Mouse (Mus musculus) kidney, embryonic 16.5 days (tissue): ENCODE results near the gene Mapk8. TPM values are rescaled to one million over a fixed set of nuclear protein-coding genes. Genes with fewer than 3 reads are reported as not detected.

Experiments used
- ATAC-seq: fragments of 200-750 bp; cut with Nextera tagmentation; 2 replicates; pipeline ENCODE4 v1.8.0; 2017; ENCODE audit warnings: moderate TSS enrichment; ENCODE audit not compliant: low FRiP score, low TSS enrichment
- H3K27ac ChIP-seq: fragments of 300-500 bp; sonication (generic); 2 replicates; pipeline ENCODE4 v1.5.1; 2014; ENCODE audit warnings: low read length
- H3K27me3 ChIP-seq: fragments of 300-500 bp; sonication (generic); 2 replicates; pipeline ENCODE4 v1.6.1; 2014; ENCODE audit warnings: low read length, control low read depth, mixed read lengths; ENCODE audit not compliant: insufficient read depth
- H3K36me3 ChIP-seq: fragments of 300-500 bp; sonication (generic); 2 replicates; pipeline ENCODE4 v1.6.1; 2014; ENCODE audit warnings: low read length, control low read depth, mixed read lengths; ENCODE audit not compliant: insufficient read depth
- H3K4me1 ChIP-seq: fragments of 300-500 bp; sonication (generic); 2 replicates; pipeline ENCODE4 v1.6.1; 2014; ENCODE audit warnings: low read length, control low read depth, mixed read lengths; ENCODE audit not compliant: insufficient read depth
- H3K4me2 ChIP-seq: fragments of 300-500 bp; sonication (generic); replicated peaks from 2 replicates; pipeline ENCODE4 v1.6.1; 2014; ENCODE audit warnings: low read depth, low read length
- H3K4me3 ChIP-seq: fragments of 300-500 bp; sonication (generic); 2 replicates; pipeline ENCODE4 v1.5.1; 2014; ENCODE audit warnings: mild to moderate bottlenecking, low read length
- H3K9ac ChIP-seq: fragments of 300-500 bp; sonication (generic); replicated peaks from 2 replicates; pipeline ENCODE4 v1.6.1; 2014; ENCODE audit warnings: low read length
- H3K9me3 ChIP-seq: fragments of 300-500 bp; sonication (generic); 2 replicates; pipeline ENCODE4 v1.6.1; 2016; ENCODE audit warnings: low read length, control low read depth
- WGBS: fragments of 180-500 bp; shearing (Covaris S2); extraction: QIAGEN DNeasy Blood & Tissue Kit; methylation state at CpG from one replicate; pipeline ENCODE4 v1.1.7; 2014; 5-methylcytosine and 5-hydroxymethylcytosine counted together
- polyA plus RNA-seq: library from polyadenylated mRNA; unstranded; fragments of >200 nt; fragmentation: Nextera tagmentation; extraction: Ambion mirVana; gene quantifications from 2 replicates; pipeline ENCODE4 v1.2.1, GENCODE M21; 2015

The Mapk8 gene
- polyA plus RNA-seq, 1 experiment from 2014 or later, result 15.2 TPM

- no peak overlapping the region for H3K9ac ChIP-seq
- ATAC-seq, result no peak
- WGBS, result 55% methylated on average over 5 of the region's 5 CpGs
- no peaks in the 10 kb centered on the region for H3K27me3 ChIP-seq
- no peaks in the 10 kb centered on the region for H3K4me1 ChIP-seq
- no peaks in the 10 kb centered on the region for H3K9me3 ChIP-seq
- no peak overlapping the region for H3K4me3 ChIP-seq
- H3K36me3 ChIP-seq, result no peaks in the 10 kb centered on the region
- H3K4me2 ChIP-seq, result no peak overlapping the region
- no peak overlapping the region for H3K27ac ChIP-seq
These were observed 108.3 kb downstream of the Mapk8 start for GRCm38 (mm10) chr14:33338684-33339083.

GRCm38 (mm10) chr14:33335733-33336132, 111.2 kb downstream of the Mapk8 start:
- Histone ChIP-seq H3K9me3 (no peaks in the 10 kb centered on the region), H3K4me1 (no peaks in the 10 kb centered on the region), H3K36me3 (no peaks in the 10 kb centered on the region), H3K9ac (no peak overlapping the region), H3K4me3 (no peak overlapping the region), H3K27ac (no peak overlapping the region), H3K4me2 (no peak overlapping the region), H3K27me3 (no peaks in the 10 kb centered on the region)
- WGBS, result 64% methylated on average over 6 of the region's 6 CpGs
- ATAC-seq, result no peak

- Histone ChIP-seq H3K9me3 (no peaks in the 10 kb centered on the region), H3K36me3 (no peaks in the 10 kb centered on the region), H3K9ac (no peak overlapping the region), H3K4me1 (no peaks in the 10 kb centered on the region), H3K4me3 (no peak overlapping the region), H3K27ac (no peak overlapping the region), H3K4me2 (no peak overlapping the region), H3K27me3 (no peaks in the 10 kb centered on the region)
- ATAC-seq, result no peak
- 66% methylated on average over 4 of the region's 4 CpGs for WGBS
These were observed 112.6 kb downstream of the Mapk8 start for GRCm38 (mm10) chr14:33334402-33334801.

- no peaks in the 10 kb centered on the region for H3K4me1 ChIP-seq
- no peak for ATAC-seq
- WGBS, result 72% methylated on average over 4 of the region's 4 CpGs
- no peak overlapping the region for H3K4me3 ChIP-seq
- no peaks in the 10 kb centered on the region for H3K27me3 ChIP-seq
- H3K9me3 ChIP-seq, result no peaks in the 10 kb centered on the region
- no peak overlapping the region for H3K9ac ChIP-seq
- no peak overlapping the region for H3K4me2 ChIP-seq
- H3K27ac ChIP-seq, result no peak overlapping the region
- H3K36me3 ChIP-seq, result no peaks in the 10 kb centered on the region
These were observed 113.1 kb downstream of the Mapk8 start for GRCm38 (mm10) chr14:33333833-33334232.

GRCm38 (mm10) chr14:33331627-33332026, 115.3 kb downstream of the Mapk8 start:
- Histone ChIP-seq H3K27ac (no peak overlapping the region), H3K9ac (no peak overlapping the region), H3K4me2 (no peak overlapping the region), H3K9me3 (no peaks in the 10 kb centered on the region), H3K4me3 (no peak overlapping the region), H3K27me3 (no peaks in the 10 kb centered on the region), H3K4me1 (no peaks in the 10 kb centered on the region), H3K36me3 (no peaks in the 10 kb centered on the region)
- 63% methylated on average over 4 of the region's 4 CpGs for WGBS
- no peak for ATAC-seq

GRCm38 (mm10) chr14:33330986-33331385, 116.0 kb downstream of the Mapk8 start:
- WGBS, result 65% methylated on average over 4 of the region's 4 CpGs
- Histone ChIP-seq H3K27me3 (no peaks in the 10 kb centered on the region), H3K36me3 (no peaks in the 10 kb centered on the region), H3K4me3 (no peak overlapping the region), H3K9me3 (no peaks in the 10 kb centered on the region), H3K27ac (no peak overlapping the region), H3K4me2 (no peak overlapping the region), H3K4me1 (no peaks in the 10 kb centered on the region), H3K9ac (no peak overlapping the region)
- no peak for ATAC-seq

- Histone ChIP-seq H3K27me3 (no peaks in the 10 kb centered on the region), H3K4me1 (no peaks in the 10 kb centered on the region), H3K4me2 (no peak overlapping the region), H3K4me3 (no peak overlapping the region), H3K9ac (no peak overlapping the region), H3K36me3 (no peaks in the 10 kb centered on the region), H3K27ac (no peak overlapping the region), H3K9me3 (no peaks in the 10 kb centered on the region)
- 89% methylated on average over 5 of the region's 5 CpGs for WGBS
- no peak for ATAC-seq
These were observed 117.6 kb downstream of the Mapk8 start for GRCm38 (mm10) chr14:33329297-33329805.

- 58% methylated on average over 5 of the region's 5 CpGs for WGBS
- no peak overlapping the region for H3K27ac ChIP-seq
- ATAC-seq, result no peak
These were observed 118.6 kb downstream of the Mapk8 start for GRCm38 (mm10) chr14:33328369-33328768.

More at GRCm38 (mm10) chr14:33328369-33328768, 118.6 kb downstream of the Mapk8 start:
- Histone ChIP-seq H3K4me3 (no peak overlapping the region), H3K9ac (no peak overlapping the region), H3K36me3 (no peaks in the 10 kb centered on the region), H3K9me3 (no peaks in the 10 kb centered on the region), H3K4me2 (no peak overlapping the region), H3K27me3 (no peaks in the 10 kb centered on the region), H3K4me1 (no peaks in the 10 kb centered on the region)

Other genes starting within 250 kb of the Mapk8 start
- 2.7 and 3.7 TPM in 2 replicates for gene Arhgap22, start 233.1 kb downstream of the Mapk8 start, polyA plus RNA-seq
- 0.02 and 0.06 TPM in 2 replicates for gene Frmpd2, start 24.5 kb upstream of the Mapk8 start, polyA plus RNA-seq
- 0.12 TPM in 1 of 2 replicates, not detected in the other for gene Ptpn20, start 142.0 kb upstream of the Mapk8 start, polyA plus RNA-seq